Mouse (Mus musculus) intestine, embryonic 16.5 days (tissue): ENCODE data around the gene Mindy4. TPM values are rescaled to one million over a fixed set of nuclear protein-coding genes. Genes with fewer than 3 reads are reported as not detected.

ENCODE experiments used
- ATAC-seq: fragments of 200-750 bp; cut with Nextera tagmentation; 2 replicates; pipeline ENCODE4 v1.8.0; 2017; ENCODE audit warnings: moderate TSS enrichment, moderate library complexity
- H3K27ac ChIP-seq: fragments of 300-500 bp; sonication (generic); 2 replicates; pipeline ENCODE4 v1.5.1; 2014; ENCODE audit warnings: mild to moderate bottlenecking, low read length
- H3K27me3 ChIP-seq: fragments of 300-500 bp; sonication (generic); replicated peaks from 2 replicates; pipeline ENCODE4 v1.6.1; 2014; ENCODE audit warnings: low read length, control low read depth, mixed read lengths; ENCODE audit not compliant: control insufficient read depth, insufficient read depth
- H3K36me3 ChIP-seq: fragments of 300-500 bp; sonication (generic); 2 replicates; pipeline ENCODE4 v1.6.1; 2014; ENCODE audit warnings: low read length, control low read depth; ENCODE audit not compliant: control insufficient read depth, insufficient read depth
- H3K4me1 ChIP-seq: fragments of 300-500 bp; sonication (generic); 2 replicates; pipeline ENCODE4 v1.6.1; 2014; ENCODE audit warnings: low read length, control low read depth, mixed read lengths; ENCODE audit not compliant: control insufficient read depth, insufficient read depth
- H3K4me2 ChIP-seq: fragments of 300-500 bp; sonication (generic); 2 replicates; pipeline ENCODE4 v1.6.1; 2014; ENCODE audit warnings: low read depth, low read length, control low read depth
- H3K4me3 ChIP-seq: fragments of 300-500 bp; sonication (generic); 2 replicates; pipeline ENCODE4 v1.5.1; 2014; ENCODE audit warnings: mild to moderate bottlenecking, low read length
- H3K9ac ChIP-seq: fragments of 300-500 bp; sonication (generic); 2 replicates; pipeline ENCODE4 v1.6.1; 2014; ENCODE audit warnings: low read depth, low read length
- H3K9me3 ChIP-seq: fragments of 300-500 bp; sonication (generic); 2 replicates; pipeline ENCODE4 v1.6.1; 2016; ENCODE audit warnings: low read length, control low read depth; ENCODE audit not compliant: control insufficient read depth
- WGBS: fragments of 180-500 bp; shearing (Covaris S2); extraction: QIAGEN DNeasy Blood & Tissue Kit; methylation state at CpG from one replicate; pipeline ENCODE4 v1.1.7; 2014; 5-methylcytosine and 5-hydroxymethylcytosine counted together
- polyA plus RNA-seq: library from polyadenylated mRNA; unstranded; fragments of >200 nt; fragmentation: Nextera tagmentation; extraction: Ambion mirVana; gene quantifications from 2 replicates; pipeline ENCODE4 v1.2.1, GENCODE M21; 2015

Mindy4 gene
- polyA plus RNA-seq, 1 experiment from 2014 or later, result 5.8 TPM

DNA sequence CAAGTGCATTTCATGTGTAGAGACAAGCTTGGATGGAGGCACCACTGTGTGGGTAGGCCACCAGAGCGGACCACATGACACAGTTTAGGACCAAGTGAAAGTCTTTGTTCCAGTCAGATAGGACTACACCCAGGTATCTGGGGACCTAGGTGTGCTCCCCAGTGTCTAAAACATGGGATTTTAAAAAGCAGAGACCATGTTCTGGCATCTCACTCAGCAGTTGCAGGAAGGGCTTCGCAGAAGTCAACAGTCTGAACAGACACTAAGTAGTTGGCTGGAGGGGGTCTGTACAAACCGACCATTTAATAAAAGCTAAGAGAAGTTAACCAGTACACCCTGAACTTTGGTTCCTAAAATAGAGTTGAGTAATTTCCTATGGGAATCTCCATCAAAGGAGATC lies 10.0 kb upstream of the Mindy4 start:
- 83% methylated on average over 3 of the region's 3 CpGs for WGBS
- no peak for ATAC-seq

DNA sequence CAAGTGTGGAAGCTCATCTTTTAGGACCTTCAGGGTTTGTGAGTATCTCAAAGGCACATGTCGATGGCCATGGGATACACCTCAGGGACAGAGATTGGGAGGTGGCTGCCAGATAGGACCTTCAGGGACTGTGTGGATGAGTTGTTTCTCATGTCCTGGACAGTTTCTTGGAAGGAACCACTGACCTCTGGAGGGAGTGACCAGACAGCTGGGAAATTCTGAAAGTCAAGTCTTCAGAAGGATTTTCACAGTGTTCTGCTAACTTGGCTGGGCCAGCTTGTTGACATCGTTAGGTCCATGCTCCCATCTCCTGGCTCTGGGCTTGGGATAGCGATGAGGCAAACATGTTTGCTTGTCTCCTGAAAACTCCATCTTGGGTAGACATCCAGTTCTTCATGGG lies 4.1 kb upstream of the Mindy4 start:
- no peak overlapping the region for H3K27ac ChIP-seq
- no peak overlapping the region for H3K4me2 ChIP-seq
- H3K9ac ChIP-seq, result no peak overlapping the region
- 90% methylated on average over 3 of the region's 3 CpGs for WGBS
- no peak overlapping the region for H3K4me3 ChIP-seq
- no peaks in the 10 kb centered on the region for H3K4me1 ChIP-seq
- ATAC-seq, result no peak
- H3K27me3 ChIP-seq, result no peaks in the 10 kb centered on the region
- no peaks in the 10 kb centered on the region for H3K36me3 ChIP-seq
- no peaks in the 10 kb centered on the region for H3K9me3 ChIP-seq

More for the DNA sequence above, 10.0 kb upstream of the Mindy4 start:
- Histone ChIP-seq H3K27me3 (no peaks in the 10 kb centered on the region), H3K4me3 (no peak overlapping the region), H3K27ac (no peak overlapping the region), H3K36me3 (no peaks in the 10 kb centered on the region), H3K9ac (no peak overlapping the region), H3K9me3 (no peaks in the 10 kb centered on the region), H3K4me2 (no peak overlapping the region), H3K4me1 (no peaks in the 10 kb centered on the region)

DNA sequence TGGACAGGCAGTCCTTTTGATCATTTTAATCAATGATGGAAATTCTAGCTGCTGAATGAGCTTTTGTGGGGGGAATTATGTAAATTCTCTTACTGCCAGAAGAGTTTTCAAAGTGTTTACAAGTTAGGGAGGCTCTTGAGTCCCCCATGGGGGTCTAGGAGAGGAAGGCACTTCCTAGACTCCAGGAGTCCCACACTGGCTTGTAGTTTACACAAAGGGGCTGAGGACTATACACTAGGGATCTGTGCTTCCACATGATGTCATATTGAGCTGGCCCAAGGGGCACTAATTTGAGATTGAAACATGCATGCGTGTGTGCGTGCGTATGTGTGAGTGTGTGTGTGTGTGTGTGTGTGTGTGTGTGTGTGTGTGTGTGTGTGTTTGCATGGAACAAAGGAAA lies 748 bp downstream of the Mindy4 start:
- Histone ChIP-seq H3K9me3 (no peaks in the 10 kb centered on the region), H3K27me3 (no peaks in the 10 kb centered on the region), H3K4me1 (no peaks in the 10 kb centered on the region), H3K9ac (peak overlapping the region; percentile 64), H3K4me3 (peak overlapping the region; percentile 57), H3K27ac (no peak overlapping the region; the same call in 1 of the 2 replicates), H3K4me2 (peak overlapping the region; percentile 66), H3K36me3 (no peaks in the 10 kb centered on the region)
- ATAC-seq, result peak; percentile 48
- WGBS, result 52% methylated on average over 3 of the region's 3 CpGs

DNA sequence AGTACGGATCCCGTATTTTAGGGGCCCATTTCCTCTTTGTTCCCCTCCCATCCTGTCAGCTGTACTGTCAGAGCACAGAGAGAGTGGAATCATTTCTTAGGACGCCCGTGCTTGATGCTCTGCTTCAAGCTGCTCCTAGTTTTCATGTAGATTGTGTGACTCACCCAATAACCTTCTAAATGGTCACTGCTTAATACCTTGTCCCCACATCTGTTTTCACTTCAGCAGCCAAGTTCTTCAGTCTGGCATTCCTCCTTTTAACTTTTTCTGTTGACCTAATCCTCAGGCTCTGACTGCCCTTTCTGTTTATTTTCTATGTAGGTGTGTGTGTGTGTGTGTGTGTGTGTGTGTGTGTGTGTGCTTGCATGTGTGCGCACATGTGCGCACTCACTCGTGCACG lies 4.6 kb downstream of the Mindy4 start:
- Histone ChIP-seq H3K4me2 (no peak overlapping the region), H3K27ac (no peak overlapping the region), H3K9ac (no peak overlapping the region), H3K9me3 (no peaks in the 10 kb centered on the region), H3K36me3 (no peaks in the 10 kb centered on the region), H3K27me3 (no peaks in the 10 kb centered on the region), H3K4me1 (no peaks in the 10 kb centered on the region), H3K4me3 (no peak overlapping the region)
- WGBS, result 84% methylated on average over 8 of the region's 8 CpGs
- ATAC-seq, result no peak

DNA sequence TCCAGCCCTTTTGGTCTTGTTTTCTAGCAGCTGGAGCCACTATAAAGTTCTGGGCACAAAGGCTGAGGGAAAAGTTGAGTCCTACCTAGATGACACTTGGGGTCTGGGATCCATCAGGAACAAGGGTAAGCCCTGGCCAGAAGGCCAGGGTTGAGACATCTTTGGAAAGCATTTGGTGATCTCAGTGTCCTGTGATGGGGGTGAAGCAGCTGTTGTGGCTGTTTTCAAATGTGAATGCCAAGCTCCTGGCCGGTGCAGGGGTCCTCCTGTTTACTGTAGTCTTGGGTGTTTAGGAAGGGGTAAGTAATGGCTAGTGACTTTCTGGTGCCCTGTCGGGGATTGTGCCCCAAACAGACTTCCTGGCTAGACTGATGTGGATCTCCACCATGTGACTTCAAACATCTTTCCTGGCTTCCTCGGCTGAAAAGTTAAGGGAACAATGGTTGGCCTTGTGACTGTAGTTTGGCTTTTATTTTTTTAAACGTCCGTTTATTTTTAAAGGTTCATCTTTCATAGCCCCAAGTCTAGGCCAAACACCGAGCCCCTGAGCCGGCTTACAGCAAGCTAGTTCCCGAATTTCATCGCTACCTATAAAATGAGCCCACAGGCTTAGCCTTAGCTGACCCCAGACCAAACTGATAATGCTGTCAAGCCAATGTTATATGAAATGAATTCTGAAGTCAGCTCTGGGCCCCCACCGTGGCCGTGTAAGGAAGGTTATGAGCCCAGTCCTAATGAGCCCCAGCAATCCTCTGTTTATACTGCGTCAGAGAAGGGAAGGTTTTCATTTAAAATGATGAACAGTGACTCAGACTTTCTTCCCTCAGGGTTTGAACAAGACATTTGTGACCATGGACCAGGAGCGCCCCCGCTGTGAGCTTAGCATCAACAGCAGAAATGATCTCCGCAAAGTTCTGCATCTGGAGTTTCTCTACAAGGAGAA lies 7.5 kb downstream of the Mindy4 start:
- no peaks in the 10 kb centered on the region for H3K4me1 ChIP-seq
- no peak overlapping the region for H3K27ac ChIP-seq
- 67% methylated on average over 15 of the region's 15 CpGs for WGBS
- no peak overlapping the region for H3K9ac ChIP-seq
- no peak overlapping the region for H3K4me3 ChIP-seq
- no peaks in the 10 kb centered on the region for H3K9me3 ChIP-seq
- no peak for ATAC-seq
- no peaks in the 10 kb centered on the region for H3K36me3 ChIP-seq
- no peak overlapping the region for H3K4me2 ChIP-seq
- no peaks in the 10 kb centered on the region for H3K27me3 ChIP-seq

DNA sequence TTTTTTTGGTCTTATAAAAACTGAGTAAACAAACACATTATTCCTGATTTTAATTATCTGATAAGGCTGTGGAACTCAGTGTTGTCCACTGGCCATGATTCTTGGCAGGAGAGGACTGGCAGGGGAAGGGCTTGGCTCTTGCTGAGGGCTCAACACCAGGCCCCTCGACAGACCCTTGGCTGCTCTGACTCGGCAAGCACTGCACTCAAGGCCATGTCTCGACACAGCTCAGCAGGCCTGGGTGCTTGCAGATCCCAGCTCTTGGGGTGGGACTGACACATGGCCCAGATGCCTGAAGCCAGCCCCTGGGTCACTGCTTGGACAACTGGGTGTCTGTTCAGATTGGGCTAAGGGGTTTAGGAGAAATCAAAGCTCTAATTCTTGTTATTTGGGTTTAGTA lies 11.4 kb downstream of the Mindy4 start:
- Histone ChIP-seq H3K27ac (no peak overlapping the region), H3K36me3 (0 out of 2 replicates have a peak, but pooled peaks cover 3% of the 10 kb centered on the region), H3K9me3 (no peaks in the 10 kb centered on the region), H3K9ac (no peak overlapping the region), H3K4me3 (no peak overlapping the region), H3K27me3 (no peaks in the 10 kb centered on the region), H3K4me1 (no peaks in the 10 kb centered on the region), H3K4me2 (no peak overlapping the region)
- no peak for ATAC-seq
- WGBS, result 71% methylated on average over 3 of the region's 3 CpGs

DNA sequence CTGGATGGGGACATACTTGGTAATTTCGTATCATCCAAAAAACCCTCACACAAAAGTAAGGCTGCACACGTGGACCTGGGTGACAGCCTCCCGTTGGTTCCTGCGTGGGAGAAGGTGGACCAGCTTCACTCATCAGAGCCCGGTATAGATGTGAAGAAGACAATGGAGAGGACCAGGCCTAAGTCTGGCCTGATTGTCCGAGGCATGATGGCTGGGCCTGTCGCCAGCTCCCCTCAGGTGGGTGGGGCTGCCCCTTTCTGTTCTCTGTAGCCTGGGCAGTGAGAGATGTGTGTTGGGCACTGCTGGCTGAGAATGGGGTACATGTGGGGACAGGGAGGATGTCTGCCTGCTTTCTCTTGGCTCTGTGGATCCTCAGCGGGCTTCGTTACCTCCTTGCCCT lies 15.0 kb downstream of the Mindy4 start:
- Histone ChIP-seq H3K36me3 (0 out of 2 replicates have a peak, but pooled peaks cover 3% of the 10 kb centered on the region), H3K4me1 (no peaks in the 10 kb centered on the region), H3K4me3 (no peak overlapping the region), H3K4me2 (no peak overlapping the region), H3K27ac (no peak overlapping the region), H3K9me3 (no peaks in the 10 kb centered on the region), H3K9ac (no peak overlapping the region), H3K27me3 (no peaks in the 10 kb centered on the region)
- ATAC-seq, result no peak
- 89% methylated on average over 9 of the region's 9 CpGs for WGBS

DNA sequence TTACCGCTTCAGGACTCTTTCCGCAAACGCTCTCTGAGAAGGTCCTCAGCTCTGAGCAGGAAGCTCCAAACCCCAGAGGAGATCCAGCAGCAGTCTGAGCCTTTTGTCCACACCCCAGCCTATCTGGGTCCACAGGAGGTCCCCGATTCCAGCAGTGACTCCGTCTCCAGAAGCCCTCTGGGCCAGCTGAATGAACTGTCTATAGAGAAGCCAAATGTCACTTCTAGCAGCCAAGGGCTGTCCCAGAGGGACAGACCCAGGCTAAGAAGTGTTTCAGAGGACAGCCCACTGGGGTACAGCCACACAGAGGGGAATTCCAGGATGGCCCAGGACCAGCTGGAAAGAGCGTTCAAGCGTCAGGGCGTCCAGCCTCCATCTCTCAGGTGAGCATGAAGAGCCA lies 20.8 kb downstream of the Mindy4 start:
- Histone ChIP-seq H3K4me2 (no peak overlapping the region), H3K9ac (no peak overlapping the region), H3K4me1 (no peaks in the 10 kb centered on the region), H3K27ac (no peak overlapping the region), H3K4me3 (no peak overlapping the region), H3K9me3 (no peaks in the 10 kb centered on the region), H3K36me3 (no peaks in the 10 kb centered on the region), H3K27me3 (no peaks in the 10 kb centered on the region)
- no peak for ATAC-seq
- 93% methylated on average over 8 of the region's 8 CpGs for WGBS

DNA sequence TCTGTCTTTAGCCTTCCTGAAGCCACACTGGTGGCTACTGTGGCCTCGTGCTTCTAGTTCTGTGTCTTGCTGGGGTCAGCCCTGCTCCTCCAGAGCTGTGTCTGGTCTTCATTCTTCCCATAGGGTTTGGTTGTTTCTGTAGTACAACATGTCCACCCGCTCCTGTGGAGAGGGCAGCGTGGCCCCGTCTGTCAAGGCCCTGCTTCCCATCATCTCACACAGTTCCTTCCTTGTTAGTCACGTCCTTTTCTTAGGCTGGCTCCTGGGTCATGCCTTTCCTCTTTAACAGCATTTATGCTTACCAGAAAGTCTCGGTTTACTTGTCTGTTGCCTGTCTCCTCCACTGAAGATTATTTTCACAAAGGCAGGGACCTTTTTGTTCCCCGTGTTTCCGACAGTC lies 26.9 kb downstream of the Mindy4 start:
- Histone ChIP-seq H3K9me3 (no peaks in the 10 kb centered on the region), H3K27ac (no peak overlapping the region), H3K4me1 (no peaks in the 10 kb centered on the region), H3K4me3 (no peak overlapping the region), H3K9ac (no peak overlapping the region), H3K4me2 (no peak overlapping the region), H3K27me3 (no peaks in the 10 kb centered on the region), H3K36me3 (no peaks in the 10 kb centered on the region)
- WGBS, result 77% methylated on average over 8 of the region's 8 CpGs
- ATAC-seq, result no peak
